Mouse (Mus musculus): Measurements from ENCODE around the gene Mars.

- TF ChIP-seq CTCF (IDR thresholded peaks at IDR 0.05; ENCODE audit: low read depth, low read length) (no peak), POLR2A (IDR thresholded peaks at IDR 0.05; ENCODE audit: extremely low read depth, insufficient read depth, low read length) (no peak)
Observed at GRCm38 (mm10) chr10:127262548-127263398, 48.8 kb downstream of the Mars start, which contains the start of gene Kif5a.
